Mouse (Mus musculus) midbrain, embryonic 11.5 days (tissue): Measurements from ENCODE around the gene Apba2. TPM values are rescaled to one million over a fixed set of nuclear protein-coding genes. Genes with fewer than 3 reads are reported as not detected.

Experiments used
- ATAC-seq: fragments of 200-750 bp; cut with Nextera tagmentation; 2 replicates; pipeline ENCODE4 v1.8.0; 2017; ENCODE audit warnings: moderate TSS enrichment, moderate library complexity; ENCODE audit not compliant: low FRiP score
- DNase-seq: peaks from one replicate; pipeline ENCODE4 v3.0.0; 2015; ENCODE audit warnings: low spot score; ENCODE audit errors: missing footprints
- H3K27ac ChIP-seq: fragments of 300-500 bp; sonication (generic); 2 replicates; pipeline ENCODE4 v1.5.1; 2014; ENCODE audit warnings: low read depth, low read length
- H3K27me3 ChIP-seq: fragments of 300-500 bp; sonication (generic); 2 replicates; pipeline ENCODE4 v1.6.1; 2014; ENCODE audit warnings: mild to moderate bottlenecking, low read length, moderate library complexity, mixed read lengths; ENCODE audit not compliant: control insufficient read depth, insufficient read depth
- H3K36me3 ChIP-seq: fragments of 300-500 bp; sonication (generic); 2 replicates; pipeline ENCODE4 v1.6.1; 2014; ENCODE audit warnings: mild to moderate bottlenecking, low read length, moderate library complexity, mixed read lengths; ENCODE audit not compliant: control insufficient read depth, insufficient read depth
- H3K4me1 ChIP-seq: fragments of 300-500 bp; sonication (generic); 2 replicates; pipeline ENCODE4 v1.6.1; 2014; ENCODE audit warnings: low read length; ENCODE audit not compliant: control insufficient read depth, insufficient read depth
- H3K4me2 ChIP-seq: fragments of 300-500 bp; sonication (generic); 2 replicates; pipeline ENCODE4 v1.6.1; 2014; ENCODE audit warnings: mild to moderate bottlenecking, moderate library complexity
- H3K4me3 ChIP-seq: fragments of 300-500 bp; sonication (generic); 2 replicates; pipeline ENCODE4 v1.5.1; 2014; ENCODE audit warnings: low read depth, low read length
- H3K9ac ChIP-seq: fragments of 300-500 bp; sonication (generic); 2 replicates; pipeline ENCODE4 v1.6.1; 2014; ENCODE audit warnings: low read length
- H3K9me3 ChIP-seq: fragments of 300-500 bp; sonication (generic); 2 replicates; pipeline ENCODE4 v1.6.1; 2016; ENCODE audit warnings: low read length; ENCODE audit not compliant: control insufficient read depth
- WGBS: fragments of 180-500 bp; shearing (Covaris S2); extraction: QIAGEN DNeasy Blood & Tissue Kit; methylation state at CpG from one replicate; pipeline ENCODE4 v1.1.7; 2014; 5-methylcytosine and 5-hydroxymethylcytosine counted together
- polyA plus RNA-seq: library from polyadenylated mRNA; unstranded; fragments of >200 nt; fragmentation: Nextera tagmentation; extraction: Ambion mirVana; gene quantifications from 2 replicates; pipeline ENCODE4 v1.2.1, GENCODE M21; 2014

Gene Apba2
- polyA plus RNA-seq, 1 experiment from 2014 or later, result 82.4 TPM

DNA sequence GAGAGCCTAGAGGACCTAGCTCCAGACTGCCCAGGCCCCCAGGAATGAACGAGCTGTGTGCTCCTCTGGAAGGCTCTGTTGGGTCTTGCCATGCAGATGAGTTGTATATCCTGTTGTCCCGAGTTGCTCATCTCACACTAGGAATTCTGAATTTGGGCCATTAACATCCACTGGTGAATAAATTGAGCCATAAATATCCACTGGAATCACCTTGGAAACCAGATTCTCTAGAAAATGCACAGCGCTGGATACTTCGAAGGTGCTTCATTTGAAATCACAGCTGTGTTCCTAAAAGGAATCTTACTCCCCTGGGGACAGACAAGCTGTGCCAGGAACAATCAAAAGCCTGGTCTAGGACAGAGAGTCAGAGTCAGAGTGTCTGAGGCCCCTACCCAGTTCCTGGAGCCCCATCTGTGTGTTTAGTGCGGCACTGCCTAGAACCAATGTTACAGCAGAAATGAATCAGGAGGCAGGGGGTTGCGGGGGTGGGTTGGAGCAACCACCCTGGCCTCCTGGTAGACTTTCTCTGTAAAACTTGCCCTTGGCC is 196.4 kb downstream of the Apba2 start:
- Histone ChIP-seq H3K9ac (no peak overlapping the region), H3K27ac (no peak overlapping the region), H3K4me1 (no peaks in the 10 kb centered on the region), H3K36me3 (no peaks in the 10 kb centered on the region), H3K4me3 (no peak overlapping the region), H3K27me3 (no peaks in the 10 kb centered on the region), H3K9me3 (no peaks in the 10 kb centered on the region), H3K4me2 (no peak overlapping the region)
- DNase-seq (no peak), ATAC-seq (no peak)
- WGBS, result 81% methylated on average over 6 of the region's 6 CpGs

DNA sequence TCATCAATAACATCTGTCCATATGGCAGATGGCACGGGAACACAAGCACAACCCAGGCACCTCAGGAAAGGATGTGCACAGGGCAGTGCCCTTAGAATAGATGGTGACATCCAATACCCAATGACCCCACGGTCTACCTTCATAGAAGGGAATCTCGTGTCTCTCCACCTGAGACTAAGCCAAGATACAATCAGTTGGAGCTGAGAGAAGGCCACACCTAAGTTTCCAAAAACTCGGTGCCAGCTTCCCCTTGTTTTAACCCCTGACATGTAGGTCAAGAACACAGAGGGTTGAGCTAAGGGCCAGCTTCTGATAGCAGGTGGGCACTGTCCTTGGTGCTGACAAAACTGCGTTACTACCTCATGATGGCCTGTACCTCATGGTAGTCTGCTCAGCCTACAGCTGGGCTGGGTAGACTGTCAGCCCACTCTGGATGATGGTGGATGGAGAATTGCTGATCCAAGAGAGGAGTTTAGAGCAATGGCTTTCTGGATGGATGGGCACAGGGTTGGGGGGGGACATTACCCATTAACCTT is 202.6 kb downstream of the Apba2 start:
- Histone ChIP-seq H3K27ac (no peak overlapping the region), H3K4me1 (peaks cover 2% of the 10 kb centered on the region), H3K4me2 (no peak overlapping the region), H3K4me3 (no peak overlapping the region), H3K9ac (no peak overlapping the region), H3K36me3 (no peaks in the 10 kb centered on the region), H3K27me3 (no peaks in the 10 kb centered on the region), H3K9me3 (no peaks in the 10 kb centered on the region)
- 77% methylated on average over 5 of the region's 5 CpGs for WGBS
- ATAC-seq (no peak), DNase-seq (peak; percentile 54)

DNA sequence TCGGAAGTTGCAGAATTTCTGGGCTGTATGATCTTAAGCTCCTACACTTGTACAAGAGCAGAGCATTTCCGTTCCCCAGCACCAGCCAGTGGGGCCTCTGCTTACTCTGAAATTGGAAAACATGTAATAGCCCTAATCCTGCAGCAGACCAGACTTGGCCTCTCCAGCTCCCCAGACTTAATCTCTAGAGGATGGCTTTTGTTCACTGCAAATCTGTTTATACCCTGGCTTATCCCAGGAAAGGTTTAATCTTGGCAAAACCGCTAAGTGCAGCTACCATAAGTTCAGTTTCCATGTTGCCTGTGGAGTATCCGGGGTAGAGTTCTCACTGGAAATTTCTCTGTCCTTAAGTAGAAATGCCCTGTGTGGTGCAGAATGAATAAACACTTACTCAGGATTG is 206.7 kb downstream of the Apba2 start:
- Histone ChIP-seq H3K4me3 (no peak overlapping the region), H3K27ac (no peak overlapping the region), H3K4me2 (no peak overlapping the region), H3K27me3 (no peaks in the 10 kb centered on the region), H3K9ac (no peak overlapping the region), H3K9me3 (no peaks in the 10 kb centered on the region), H3K4me1 (peaks cover 2% of the 10 kb centered on the region), H3K36me3 (no peaks in the 10 kb centered on the region)
- ATAC-seq (no peak), DNase-seq (peak; percentile 70)
- WGBS, result 63% methylated on average over 4 of the region's 4 CpGs

DNA sequence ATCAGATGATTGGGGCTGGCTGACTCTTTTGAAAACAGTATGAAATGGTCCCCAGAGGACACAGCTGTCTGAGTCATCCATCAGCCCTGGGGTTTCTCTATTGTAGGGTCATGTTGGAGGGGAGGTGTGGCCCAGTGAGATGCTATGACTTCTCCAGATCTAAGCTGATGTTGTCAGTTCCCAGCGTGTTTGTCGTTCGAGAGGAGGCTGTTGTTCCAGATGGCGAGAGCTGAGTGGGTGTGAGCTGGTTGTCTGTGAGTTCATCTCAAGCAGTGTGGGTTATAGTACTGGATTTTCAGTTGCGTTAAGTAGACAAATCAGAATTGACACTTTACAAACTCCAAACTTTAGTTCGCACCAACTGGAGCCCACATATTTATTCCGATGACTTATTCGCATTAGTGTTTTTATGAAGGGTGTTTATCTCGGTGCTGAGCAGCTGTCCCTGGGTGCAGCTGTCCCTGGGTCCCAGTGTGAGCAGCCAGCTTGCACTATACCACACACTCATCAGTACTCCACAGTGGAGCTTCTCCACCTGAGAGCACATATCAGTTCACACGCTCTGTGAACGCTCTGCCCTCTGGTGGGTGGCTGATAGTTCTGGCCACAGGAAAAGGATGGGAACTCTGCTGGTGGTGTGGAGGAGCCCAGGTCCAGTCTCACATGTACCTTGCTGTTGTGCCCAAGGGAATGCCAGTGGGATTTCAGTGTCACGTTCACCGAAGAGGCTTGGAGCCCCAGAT is 208.2 kb downstream of the Apba2 start:
- H3K9ac ChIP-seq, result no peak overlapping the region
- H3K36me3 ChIP-seq, result peaks cover 2% of the 10 kb centered on the region; the same call in 1 of the 2 replicates
- no peak overlapping the region for H3K4me3 ChIP-seq
- ATAC-seq, result 0 out of 2 replicates have a peak, but pooled peaks have one; percentile 27
- peaks cover 2% of the 10 kb centered on the region for H3K4me1 ChIP-seq
- no peak overlapping the region for H3K27ac ChIP-seq
- H3K27me3 ChIP-seq, result no peaks in the 10 kb centered on the region
- H3K4me2 ChIP-seq, result no peak overlapping the region
- no peaks in the 10 kb centered on the region for H3K9me3 ChIP-seq
- WGBS, result 93% methylated on average over 13 of the region's 13 CpGs
- no peak for DNase-seq

DNA sequence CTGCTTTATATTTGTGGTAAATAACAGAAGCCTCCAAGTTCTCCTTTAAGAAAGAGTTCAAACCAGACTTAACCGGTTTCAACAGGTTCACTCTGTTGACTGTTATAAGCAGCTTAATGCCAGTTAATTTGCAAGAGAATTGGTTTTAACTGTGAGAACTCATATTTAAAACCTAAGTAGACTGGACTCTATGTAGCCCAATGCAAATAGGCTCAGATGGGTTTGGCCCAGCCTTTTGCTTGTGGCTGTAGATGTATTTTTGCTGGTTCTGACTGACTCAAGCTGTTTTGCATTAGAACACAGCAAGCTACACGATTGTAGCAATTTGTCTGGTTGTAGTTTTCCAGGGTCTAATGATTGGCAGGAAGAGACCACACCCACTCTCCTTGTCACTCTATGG is 214.8 kb downstream of the Apba2 start:
- no peak for ATAC-seq
- H3K9ac ChIP-seq, result no peak overlapping the region
- no peak overlapping the region for H3K4me2 ChIP-seq
- no peaks in the 10 kb centered on the region for H3K4me1 ChIP-seq
- peaks cover 2% of the 10 kb centered on the region; the same call in 1 of the 2 replicates for H3K36me3 ChIP-seq
- no peak for DNase-seq
- WGBS, result 67% methylated on average over 2 of the region's 2 CpGs
- no peaks in the 10 kb centered on the region for H3K9me3 ChIP-seq
- H3K27ac ChIP-seq, result no peak overlapping the region
- H3K4me3 ChIP-seq, result no peak overlapping the region
- no peaks in the 10 kb centered on the region for H3K27me3 ChIP-seq

DNA sequence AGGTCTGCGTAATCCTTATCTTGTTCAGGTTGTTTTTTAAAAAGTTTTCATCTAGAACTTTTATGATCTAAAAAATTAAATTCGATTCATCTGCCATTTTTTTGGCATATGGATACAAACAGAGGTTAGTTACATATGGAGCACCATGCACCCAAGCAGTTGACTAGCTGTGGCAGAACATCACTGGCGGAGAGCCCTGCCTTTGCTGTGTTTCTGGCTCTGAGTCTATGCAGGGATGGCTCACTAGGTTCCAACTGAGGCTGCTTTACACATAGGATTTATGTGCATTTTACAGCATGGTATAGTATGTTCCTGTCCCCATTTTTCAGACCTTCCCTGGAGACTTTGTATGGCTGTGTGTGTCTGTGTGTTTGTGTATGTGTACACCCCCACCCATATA is 221.8 kb downstream of the Apba2 start:
- WGBS, result 88% methylated on average over 3 of the region's 3 CpGs
- ATAC-seq, result no peak

DNA sequence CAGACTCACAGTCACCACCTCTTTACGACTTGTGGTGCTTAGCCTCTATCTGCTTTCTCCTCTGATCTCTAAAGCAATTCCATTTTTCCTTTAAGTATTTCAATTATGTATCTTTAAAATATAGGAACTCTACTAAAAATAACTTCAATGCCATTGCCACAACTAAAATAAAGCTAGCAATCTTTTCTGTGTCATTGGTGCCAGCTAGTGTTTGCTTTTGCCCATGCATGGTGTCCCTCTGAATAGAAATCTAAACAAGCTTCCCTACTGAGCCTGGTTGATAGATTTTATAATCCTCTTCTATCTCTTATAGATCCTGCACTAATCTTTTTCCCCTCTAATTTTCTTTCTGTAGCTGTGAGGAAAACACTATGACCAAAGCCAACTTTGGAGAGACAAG is 222.9 kb downstream of the Apba2 start:
- no peaks in the 10 kb centered on the region; the same call in 1 of the 2 replicates for H3K4me1 ChIP-seq
- H3K9ac ChIP-seq, result no peak overlapping the region
- ATAC-seq, result no peak
- DNase-seq, result no peak
- no peaks in the 10 kb centered on the region for H3K36me3 ChIP-seq
- no peaks in the 10 kb centered on the region for H3K9me3 ChIP-seq
- no peak overlapping the region for H3K4me3 ChIP-seq
- no peaks in the 10 kb centered on the region for H3K27me3 ChIP-seq
- no peak overlapping the region for H3K27ac ChIP-seq
- H3K4me2 ChIP-seq, result no peak overlapping the region
- 91% methylated on average over 1 of the region's 1 CpGs for WGBS

More for the DNA sequence above, 221.8 kb downstream of the Apba2 start:
- H3K27me3 ChIP-seq, result no peaks in the 10 kb centered on the region
- no peak overlapping the region for H3K27ac ChIP-seq
- no peak for DNase-seq
- no peak overlapping the region for H3K4me3 ChIP-seq
- H3K4me1 ChIP-seq, result no peaks in the 10 kb centered on the region; the same call in 1 of the 2 replicates
- no peak overlapping the region for H3K4me2 ChIP-seq
- no peaks in the 10 kb centered on the region for H3K36me3 ChIP-seq
- H3K9ac ChIP-seq, result no peak overlapping the region
- H3K9me3 ChIP-seq, result no peaks in the 10 kb centered on the region

DNA sequence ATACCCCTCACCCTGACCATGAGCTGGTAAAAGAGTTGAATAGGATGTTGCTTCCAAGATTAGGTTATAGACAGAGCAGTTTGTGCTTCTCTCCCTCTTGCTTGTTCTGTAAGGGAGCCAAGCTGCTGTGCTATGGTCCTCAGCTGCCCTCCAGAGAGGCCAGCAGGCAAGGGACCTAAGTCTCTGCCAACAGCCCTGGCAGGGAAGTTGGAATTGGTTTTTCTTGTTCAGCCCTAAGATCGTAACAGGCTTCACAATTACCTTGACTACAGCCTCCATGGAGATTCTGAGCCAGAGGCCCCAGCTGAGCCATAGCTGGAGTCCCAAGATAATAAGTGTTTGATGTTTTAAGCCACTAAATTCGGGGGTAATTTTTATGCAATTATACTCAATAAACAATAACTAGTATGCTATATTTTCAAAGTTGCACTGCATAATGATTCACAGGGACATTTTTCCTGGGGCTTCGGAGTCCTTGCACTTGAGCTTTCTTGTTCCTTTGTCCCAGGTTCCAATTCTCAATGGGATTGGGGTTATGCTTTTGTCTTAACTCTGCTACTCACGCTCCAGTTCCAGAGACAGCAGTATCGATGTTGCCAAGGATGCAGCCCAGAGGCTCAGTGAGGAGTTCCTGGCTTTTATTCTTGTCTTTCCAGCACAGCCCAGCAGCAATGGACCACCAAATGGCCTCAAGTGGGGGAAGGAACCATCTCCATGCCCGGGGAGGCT is 224.6 kb downstream of the Apba2 start:
- Histone ChIP-seq H3K4me3 (no peak overlapping the region), H3K27me3 (no peaks in the 10 kb centered on the region), H3K27ac (no peak overlapping the region), H3K9me3 (no peaks in the 10 kb centered on the region), H3K9ac (no peak overlapping the region), H3K4me1 (no peaks in the 10 kb centered on the region; the same call in 1 of the 2 replicates), H3K36me3 (no peaks in the 10 kb centered on the region), H3K4me2 (no peak overlapping the region)
- WGBS, result 74% methylated on average over 6 of the region's 6 CpGs
- DNase-seq, result no peak
- no peak for ATAC-seq

DNA sequence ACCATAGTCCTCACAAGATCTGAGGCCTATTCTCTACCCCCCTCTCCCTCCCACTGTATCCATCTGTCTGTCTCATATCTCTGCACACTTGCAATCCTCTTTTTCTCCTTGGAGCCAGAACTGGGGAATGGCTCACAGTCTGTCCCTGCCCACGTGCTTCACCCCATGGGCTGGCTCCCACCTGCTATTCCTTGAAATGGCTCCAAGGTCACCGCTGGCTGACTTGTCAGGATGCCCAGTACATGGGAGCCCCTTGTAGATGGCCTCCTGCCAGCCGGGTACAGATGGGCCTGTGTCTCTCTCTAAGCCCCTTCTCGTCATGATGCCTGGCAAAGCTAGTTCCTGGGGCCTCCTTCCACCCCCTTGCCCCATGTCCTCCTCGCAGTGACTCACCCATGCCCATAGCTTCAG is 226.7 kb downstream of the Apba2 start:
- Histone ChIP-seq H3K36me3 (no peaks in the 10 kb centered on the region), H3K4me3 (no peak overlapping the region), H3K9me3 (no peaks in the 10 kb centered on the region), H3K4me1 (no peaks in the 10 kb centered on the region; the same call in 1 of the 2 replicates), H3K9ac (no peak overlapping the region), H3K4me2 (no peak overlapping the region), H3K27me3 (no peaks in the 10 kb centered on the region), H3K27ac (no peak overlapping the region)
- 90% methylated on average over 5 of the region's 5 CpGs for WGBS
- ATAC-seq, result no peak
- no peak for DNase-seq
